Mouse (Mus musculus): Measurements from ENCODE around the gene Barhl2.

GRCm38 (mm10) chr5:106464336-106465128 is 6.6 kb upstream of the Barhl2 start:
- no peak for TF ChIP-seq CTCF (IDR thresholded peaks at IDR 0.05; ENCODE audit: borderline replicate concordance, control insufficient read depth, extremely low read depth, insufficient read depth, low read length, poor library complexity)
- TF ChIP-seq POLR2A (IDR thresholded peaks at IDR 0.05; ENCODE audit: control insufficient read depth, extremely low read depth, insufficient read depth, low read length, poor library complexity) = no peak

Measured in thymus, adult 2 months (tissue).